Mouse (Mus musculus) bone marrow macrophage, adult 2 months (primary cell): ENCODE data around the gene Csrnp3.

Experiments used
- CTCF ChIP-seq: IDR thresholded peaks from 2 replicates; pipeline ENCODE4 v1.5.1; 2012; ENCODE audit warnings: low read depth, mild to moderate bottlenecking, low read length, moderate library complexity
- POLR2A ChIP-seq: IDR thresholded peaks from 2 replicates; pipeline ENCODE4 v1.6.1; 2012; ENCODE audit warnings: mild to moderate bottlenecking, low read depth, low read length, borderline replicate concordance

GRCm38 (mm10) chr2:66063291-66063690 lies 217.7 kb downstream of the Csrnp3 start:
- TF ChIP-seq CTCF (no peak), POLR2A (no peak)
